Mouse (Mus musculus) limb, embryonic 13.5 days (tissue): ENCODE data around the gene Ccdc65. TPM values are rescaled to one million over a fixed set of nuclear protein-coding genes. Genes with fewer than 3 reads are reported as not detected.

Source experiments
- ATAC-seq: fragments of 200-750 bp; cut with Nextera tagmentation; 2 replicates; pipeline ENCODE4 v1.8.0; 2017; ENCODE audit warnings: low read depth, moderate number of reproducible peaks, moderate TSS enrichment; ENCODE audit not compliant: low FRiP score
- H3K27ac ChIP-seq: fragments of 300-500 bp; sonication (generic); 2 replicates; pipeline ENCODE4 v1.5.1; 2015; ENCODE audit warnings: inconsistent platforms, mild to moderate bottlenecking, moderate library complexity
- H3K27me3 ChIP-seq: fragments of 300-500 bp; sonication (generic); 2 replicates; pipeline ENCODE4 v1.6.1; 2015; ENCODE audit warnings: mild to moderate bottlenecking, inconsistent platforms
- H3K36me3 ChIP-seq: fragments of 300-500 bp; sonication (generic); 2 replicates; pipeline ENCODE4 v1.6.1; 2015; ENCODE audit warnings: inconsistent platforms, mild to moderate bottlenecking, moderate library complexity
- H3K4me1 ChIP-seq: fragments of 300-500 bp; sonication (generic); 2 replicates; pipeline ENCODE4 v1.6.1; 2015; ENCODE audit warnings: inconsistent platforms
- H3K4me2 ChIP-seq: fragments of 300-500 bp; sonication (generic); replicated peaks from 2 replicates; pipeline ENCODE4 v1.6.1; 2015; ENCODE audit warnings: inconsistent platforms, mild to moderate bottlenecking, moderate library complexity
- H3K4me3 ChIP-seq: fragments of 300-500 bp; sonication (generic); 2 replicates; pipeline ENCODE4 v1.5.1; 2015; ENCODE audit warnings: moderate library complexity, mild to moderate bottlenecking, inconsistent platforms
- H3K9ac ChIP-seq: fragments of 300-500 bp; sonication (generic); 2 replicates; pipeline ENCODE4 v1.6.1; 2015; ENCODE audit warnings: mild to moderate bottlenecking, inconsistent platforms
- H3K9me3 ChIP-seq: fragments of 300-500 bp; sonication (generic); 2 replicates; pipeline ENCODE4 v1.6.1; 2016; ENCODE audit warnings: inconsistent platforms
- WGBS: fragments of 180-500 bp; shearing (Covaris S2); methylation state at CpG from one replicate; pipeline ENCODE4 v1.1.7; 2015; 5-methylcytosine and 5-hydroxymethylcytosine counted together
- polyA plus RNA-seq: library from polyadenylated mRNA; unstranded; fragments of >200 nt; fragmentation: Nextera tagmentation; extraction: Ambion mirVana; gene quantifications from 2 replicates; pipeline ENCODE4 v1.2.1, GENCODE M21; 2015

The Ccdc65 gene
- 0.87 and 0.90 TPM in 2 replicates for polyA plus RNA-seq

DNA sequence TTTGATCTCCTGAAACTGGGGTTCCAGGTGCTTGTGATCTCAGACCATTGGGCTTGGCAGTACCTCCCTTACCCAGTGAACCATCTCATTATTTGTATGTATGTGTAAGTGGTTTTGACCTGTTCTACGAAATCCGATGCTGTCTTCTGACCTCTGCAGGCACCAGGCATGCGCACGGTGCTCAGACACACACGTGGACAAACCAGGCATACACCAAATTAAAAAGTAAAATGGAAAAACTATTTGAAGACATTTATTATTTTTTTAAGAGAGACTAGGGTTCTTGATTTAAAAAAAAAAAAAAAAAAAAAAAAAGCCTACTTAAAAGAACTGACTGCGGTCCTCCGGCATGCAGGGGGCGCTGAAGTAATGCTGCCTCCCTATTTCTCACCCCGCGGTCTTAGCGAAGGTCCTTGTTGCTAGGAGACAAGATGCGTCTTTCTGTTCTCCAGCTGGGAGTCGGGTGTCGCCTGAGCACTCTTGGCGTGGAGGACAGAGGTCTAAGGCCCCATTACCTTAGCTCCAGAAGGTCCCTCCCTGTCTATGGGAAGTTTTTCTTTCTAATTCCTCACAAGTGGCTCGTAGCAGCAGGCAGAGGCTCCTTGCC is at the start of gene Ccdc65:
Ccdc65 (plus strand) TSS at position 442 of the 607 bp plus-strand sequence.
- 18% methylated on average over 16 of the region's 16 CpGs for WGBS
- no peaks in the 10 kb centered on the region for H3K9me3 ChIP-seq
- no peaks in the 10 kb centered on the region for H3K36me3 ChIP-seq
- no peaks in the 10 kb centered on the region for H3K4me1 ChIP-seq
- peak within 1 kb of the TSS; percentile 68 for H3K4me2 ChIP-seq
- H3K4me3 ChIP-seq: peak within 1 kb of the TSS; percentile 44
- H3K27me3 ChIP-seq: peaks cover 39% of the 10 kb centered on the region
- H3K27ac ChIP-seq: no peak within 1 kb of the TSS
- peak within 1 kb of the TSS; percentile 48 for H3K9ac ChIP-seq
- no peak; the same call in 1 of the 2 replicates for ATAC-seq

DNA sequence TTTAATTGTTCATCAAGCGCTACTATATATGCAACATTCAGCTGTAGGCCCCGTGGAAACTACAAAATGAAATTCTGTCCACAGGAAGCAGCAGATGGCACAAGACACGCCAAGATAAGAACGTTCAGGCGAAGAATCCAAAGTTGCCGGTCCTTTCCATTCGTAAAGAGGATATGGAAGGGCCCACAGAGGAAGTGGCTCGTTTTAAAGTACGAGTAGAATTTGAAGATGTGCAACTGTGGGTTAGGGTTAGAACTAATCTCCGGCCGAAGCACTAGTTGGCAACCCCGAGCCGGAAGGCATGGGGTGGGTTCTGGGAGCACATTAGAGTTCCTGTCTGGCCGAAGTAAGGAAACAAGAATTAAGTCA is 45.8 kb upstream of the Ccdc65 start:
- Histone ChIP-seq H3K36me3 (peaks cover 34% of the 10 kb centered on the region), H3K4me1 (peaks cover 16% of the 10 kb centered on the region), H3K27me3 (no peaks in the 10 kb centered on the region), H3K9me3 (no peaks in the 10 kb centered on the region; the same call in 1 of the 2 replicates), H3K9ac (peak overlapping the region; percentile 95), H3K27ac (peak overlapping the region; percentile 88), H3K4me3 (peak overlapping the region; percentile 85), H3K4me2 (peak overlapping the region; percentile 78)
- no peak for ATAC-seq
- WGBS: 2% methylated on average over 14 of the region's 14 CpGs

DNA sequence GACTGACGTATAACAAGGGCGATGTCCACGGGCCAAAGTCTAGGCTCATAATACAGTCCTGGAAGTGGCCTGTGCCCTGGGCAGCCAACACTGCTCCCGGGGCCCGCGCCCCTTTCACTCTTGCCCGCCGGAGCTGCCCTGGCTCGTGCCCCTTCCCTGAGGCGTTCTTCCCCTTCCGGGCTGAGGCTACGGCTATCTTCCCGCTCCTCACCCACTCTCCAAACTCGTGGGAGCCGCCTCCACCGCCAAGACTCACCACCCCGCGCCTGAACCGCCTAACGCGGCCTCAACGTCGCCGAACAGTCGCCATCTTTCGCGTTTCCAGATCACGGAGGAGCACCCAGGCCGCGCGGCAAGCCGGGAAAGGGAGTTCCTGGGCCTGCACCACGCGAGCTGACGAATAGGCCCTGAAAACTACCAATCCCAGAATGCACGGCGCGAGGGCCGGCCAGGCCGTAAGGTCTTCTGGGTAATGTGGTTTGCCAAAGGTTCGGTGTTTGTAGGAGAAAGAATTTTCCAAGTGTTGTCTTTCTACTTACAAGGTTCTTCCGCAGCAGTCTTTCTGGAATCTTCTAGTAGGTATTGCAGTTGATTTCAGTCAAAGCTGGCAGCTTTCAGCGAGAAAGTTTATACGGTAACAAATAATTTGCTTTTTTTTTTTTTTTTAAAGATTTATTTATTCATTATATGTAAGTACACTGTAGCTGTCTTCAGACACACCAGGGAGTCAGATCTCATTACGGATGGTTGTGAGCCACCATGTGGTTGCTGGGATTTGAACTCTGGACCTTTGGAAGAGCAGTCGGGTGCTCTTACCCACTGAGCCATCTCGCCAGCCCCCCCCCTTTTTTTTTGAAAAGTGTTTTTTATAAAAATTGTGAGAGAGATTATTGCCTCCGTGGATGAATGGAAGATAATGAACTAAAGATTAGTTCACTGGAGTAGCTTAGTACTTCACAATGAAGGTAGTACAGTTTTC is 45.2 kb upstream of the Ccdc65 start, which contains the start of gene Ddx23:
Ddx23 (minus strand) TSS at position 328 of the 979 bp plus-strand sequence.
- Histone ChIP-seq H3K9ac (peak within 1 kb of the TSS; percentile 95), H3K36me3 (peaks cover 27% of the 10 kb centered on the region), H3K9me3 (no peaks in the 10 kb centered on the region), H3K4me2 (peak within 1 kb of the TSS; percentile 78), H3K27me3 (no peaks in the 10 kb centered on the region), H3K27ac (peak within 1 kb of the TSS; percentile 88), H3K4me1 (peaks cover 16% of the 10 kb centered on the region), H3K4me3 (peak within 1 kb of the TSS; percentile 85)
- WGBS: 4% methylated on average over 48 of the region's 48 CpGs
- ATAC-seq: peak; percentile 95

DNA sequence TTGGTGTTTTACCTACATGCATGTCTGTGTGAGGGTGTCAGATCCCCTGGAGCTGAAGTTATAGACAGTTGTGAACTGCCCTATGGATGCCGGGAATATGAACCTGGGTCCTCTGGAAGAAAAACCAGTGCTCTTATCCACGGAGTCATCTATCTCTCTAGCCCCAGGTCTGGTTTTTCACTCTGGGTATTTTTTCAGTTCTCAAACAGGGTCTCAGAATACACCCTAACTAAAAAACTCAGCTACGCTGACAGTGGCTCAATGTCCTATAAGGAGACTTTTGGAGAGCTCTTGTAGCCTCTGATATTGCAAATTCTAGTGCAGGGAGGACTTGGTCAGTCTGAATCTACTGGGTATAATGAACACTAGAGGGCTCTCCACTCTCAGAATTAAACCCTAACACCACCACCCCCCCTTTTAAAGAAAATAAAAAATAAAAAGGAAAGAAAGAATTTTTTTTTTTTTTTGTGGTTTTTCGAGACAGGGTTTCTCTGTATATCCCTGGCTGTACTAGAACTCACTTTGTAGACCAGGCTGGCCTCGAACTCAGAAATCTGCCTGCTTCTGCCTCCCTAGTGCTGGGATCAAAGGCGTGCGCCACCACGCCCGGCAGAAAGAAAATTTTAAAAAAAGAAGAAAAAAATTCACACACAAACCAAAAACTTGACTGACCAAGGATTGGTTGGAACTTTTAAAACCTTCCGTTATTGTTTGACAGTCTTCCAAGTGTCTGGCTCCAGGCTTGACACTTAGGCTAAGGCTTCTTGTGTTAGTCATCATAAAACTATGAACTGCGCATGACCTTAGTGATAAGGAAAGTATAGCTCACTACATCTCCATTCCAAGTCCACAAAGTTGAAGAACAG is 43.7 kb upstream of the Ccdc65 start:
- Histone ChIP-seq H3K27me3 (no peaks in the 10 kb centered on the region), H3K27ac (no peak overlapping the region), H3K4me2 (no peak overlapping the region), H3K4me1 (peaks cover 16% of the 10 kb centered on the region), H3K4me3 (no peak overlapping the region), H3K9me3 (no peaks in the 10 kb centered on the region), H3K9ac (no peak overlapping the region), H3K36me3 (peaks cover 13% of the 10 kb centered on the region)
- no peak for ATAC-seq
- WGBS: 75% methylated on average over 11 of the region's 11 CpGs

DNA sequence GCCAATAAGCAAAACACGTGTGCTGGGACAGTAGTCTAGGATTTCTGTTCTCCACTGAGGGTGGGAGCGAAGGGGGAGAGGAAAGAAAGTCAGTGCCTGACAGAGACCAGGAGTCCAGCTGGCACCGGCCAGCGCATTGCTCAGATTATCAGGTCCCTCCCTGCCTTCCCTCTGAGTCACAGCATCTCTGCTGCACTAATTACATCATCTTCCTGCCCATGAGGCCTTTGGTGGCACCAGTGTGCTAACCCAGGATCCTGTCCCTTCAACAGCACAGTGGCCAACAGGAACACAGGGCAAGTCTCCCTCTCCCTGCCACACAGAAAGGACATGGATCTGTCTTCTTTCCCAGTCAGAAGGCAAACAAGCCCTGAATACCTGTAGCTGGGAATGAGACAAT is 35.4 kb upstream of the Ccdc65 start:
- Histone ChIP-seq H3K9me3 (no peaks in the 10 kb centered on the region), H3K4me3 (no peak overlapping the region), H3K27ac (no peak overlapping the region), H3K36me3 (no peaks in the 10 kb centered on the region), H3K27me3 (peaks cover 58% of the 10 kb centered on the region), H3K4me2 (no peak overlapping the region), H3K4me1 (peaks cover 35% of the 10 kb centered on the region), H3K9ac (no peak overlapping the region)
- no peak for ATAC-seq
- WGBS: 73% methylated on average over 4 of the region's 4 CpGs

DNA sequence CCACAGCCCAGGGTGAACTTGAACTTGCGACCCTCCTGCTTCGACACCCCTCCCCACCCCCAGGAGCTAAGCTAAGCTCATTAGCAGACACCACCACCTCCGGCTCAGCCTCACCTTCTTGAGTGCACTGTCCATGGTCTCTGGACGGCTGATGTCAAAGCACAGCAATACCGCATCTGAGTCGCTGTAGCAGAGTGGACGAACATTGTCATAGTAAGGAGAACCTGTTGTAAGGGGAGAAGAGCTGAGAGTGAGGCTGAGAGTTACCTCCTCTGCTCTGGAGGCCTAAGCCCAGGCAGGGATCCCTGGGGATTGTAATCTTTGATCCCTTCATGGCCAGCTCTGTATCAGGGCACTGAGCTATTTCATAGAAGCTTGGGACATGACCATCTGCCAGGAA is 34.3 kb upstream of the Ccdc65 start:
- Histone ChIP-seq H3K4me2 (no peak overlapping the region), H3K9me3 (no peaks in the 10 kb centered on the region), H3K36me3 (no peaks in the 10 kb centered on the region), H3K9ac (no peak overlapping the region), H3K27me3 (peaks cover 69% of the 10 kb centered on the region), H3K4me1 (peaks cover 36% of the 10 kb centered on the region), H3K27ac (no peak overlapping the region), H3K4me3 (no peak overlapping the region)
- 74% methylated on average over 7 of the region's 7 CpGs for WGBS
- no peak for ATAC-seq

DNA sequence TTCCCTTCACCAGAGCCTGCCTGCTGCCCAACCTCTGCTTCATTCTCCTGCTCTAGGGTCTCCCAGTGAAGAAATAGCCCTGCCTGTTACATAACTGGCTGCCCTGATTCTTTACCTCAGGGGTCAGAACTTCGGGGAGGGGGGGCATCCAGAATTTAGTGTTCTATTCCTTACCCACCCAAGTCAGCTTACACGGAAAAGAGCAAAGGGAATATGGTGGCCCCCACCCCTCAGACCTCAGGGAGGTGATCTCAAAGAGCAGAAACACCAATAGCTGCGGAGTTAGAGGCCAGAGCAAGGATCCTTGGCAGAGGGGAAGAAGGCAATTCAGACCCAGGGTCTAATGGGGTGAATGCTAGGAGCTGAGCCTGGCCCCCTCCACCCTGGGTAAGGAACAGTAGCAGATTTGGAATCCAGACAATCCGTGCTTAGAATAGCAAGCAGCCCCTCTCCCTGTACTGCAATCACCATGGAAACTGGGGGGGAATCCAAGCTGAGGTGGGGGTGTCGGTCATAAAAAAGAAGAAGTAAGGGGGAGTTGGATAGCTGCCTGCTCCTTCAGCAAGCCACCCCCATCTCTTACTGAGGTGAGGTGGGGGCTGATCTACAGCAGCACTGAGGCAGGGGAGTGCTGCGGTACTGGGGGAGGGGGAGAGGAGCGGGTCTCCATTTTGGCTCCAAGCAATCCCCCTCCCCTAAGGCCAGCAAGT is 33.6 kb upstream of the Ccdc65 start:
- H3K9me3 ChIP-seq: no peaks in the 10 kb centered on the region
- peaks cover 76% of the 10 kb centered on the region for H3K27me3 ChIP-seq
- H3K36me3 ChIP-seq: no peaks in the 10 kb centered on the region
- WGBS: 24% methylated on average over 7 of the region's 7 CpGs
- peaks cover 36% of the 10 kb centered on the region for H3K4me1 ChIP-seq
- peak overlapping the region; percentile 5; the same call in 1 of the 2 replicates for H3K4me3 ChIP-seq
- H3K27ac ChIP-seq: no peak overlapping the region
- H3K9ac ChIP-seq: no peak overlapping the region
- H3K4me2 ChIP-seq: peak overlapping the region; percentile 72; the same call in 1 of the 2 replicates
- no peak for ATAC-seq

DNA sequence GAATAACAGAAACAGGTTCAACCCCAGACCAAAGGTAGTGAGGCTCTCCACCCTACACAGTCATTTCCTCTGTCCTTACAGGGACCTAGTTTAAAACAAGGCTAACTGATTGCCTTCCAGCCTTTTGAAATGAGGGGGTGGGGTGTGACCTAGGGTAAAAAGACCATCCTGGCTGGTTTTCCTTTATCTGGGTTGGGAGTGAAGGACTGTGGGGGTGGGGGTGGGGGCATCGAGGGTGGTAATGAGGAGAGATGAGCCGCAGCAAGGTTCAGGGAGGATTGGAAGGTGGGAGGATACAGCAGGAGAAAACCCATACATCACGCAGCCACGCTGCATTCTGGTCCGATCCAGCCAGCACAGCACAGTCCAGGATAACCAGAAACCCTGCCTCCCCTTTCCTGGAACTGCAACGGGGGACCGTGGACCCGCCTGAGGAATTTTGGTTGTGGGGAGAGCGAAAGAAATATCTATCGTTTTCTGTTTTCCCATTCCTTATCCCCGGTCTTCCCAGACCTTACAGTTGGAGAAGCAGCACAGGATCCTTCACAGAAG is 32.9 kb upstream of the Ccdc65 start:
- H3K27me3 ChIP-seq: peaks cover 81% of the 10 kb centered on the region
- H3K4me3 ChIP-seq: peak overlapping the region; percentile 41; the same call in 1 of the 2 replicates
- 0 out of 2 replicates have a peak overlapping the region, but pooled peaks have one; percentile 8 for H3K9ac ChIP-seq

DNA sequence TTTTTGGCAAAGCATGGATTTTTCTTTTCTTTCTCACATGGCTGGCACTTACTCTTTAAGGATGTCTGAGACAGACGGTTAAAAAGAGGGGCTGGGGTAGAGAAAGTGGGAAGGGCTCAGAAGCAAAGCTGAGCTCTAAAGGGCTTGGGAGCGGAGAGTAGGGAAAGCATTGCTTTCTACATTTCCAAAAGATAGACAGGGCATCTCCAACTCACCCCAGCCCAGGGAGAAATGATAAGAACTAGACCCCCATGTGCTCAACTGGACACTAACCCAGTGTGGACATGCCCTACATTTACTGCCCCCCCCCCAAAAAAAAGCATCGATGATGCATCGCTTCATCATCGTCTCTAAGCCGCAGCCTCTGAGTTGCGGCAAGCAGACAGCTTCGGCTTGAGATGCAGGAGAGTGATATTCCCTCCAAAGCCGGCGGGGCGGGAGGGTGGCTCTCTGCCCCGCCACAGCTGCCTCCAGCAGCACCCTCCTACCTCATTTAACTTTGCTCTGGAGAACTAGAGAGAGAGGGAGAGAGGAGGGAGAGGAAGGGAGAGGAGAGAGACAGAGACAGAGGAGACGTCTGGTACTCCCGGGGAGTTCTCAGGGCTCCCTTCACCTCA is 32.3 kb upstream of the Ccdc65 start:
- Histone ChIP-seq H3K27me3 (peaks cover 75% of the 10 kb centered on the region), H3K27ac (no peak overlapping the region), H3K9ac (peak overlapping the region; percentile 48; the same call in 1 of the 2 replicates), H3K9me3 (no peaks in the 10 kb centered on the region), H3K4me3 (peak overlapping the region; percentile 41), H3K4me2 (peak overlapping the region; percentile 72), H3K4me1 (peaks cover 36% of the 10 kb centered on the region), H3K36me3 (no peaks in the 10 kb centered on the region)
- 8% methylated on average over 14 of the region's 14 CpGs for WGBS
- ATAC-seq: no peak

More for the DNA sequence above, 32.9 kb upstream of the Ccdc65 start:
- no peak for ATAC-seq
- Histone ChIP-seq H3K9me3 (no peaks in the 10 kb centered on the region), H3K4me1 (peaks cover 36% of the 10 kb centered on the region), H3K4me2 (peak overlapping the region; percentile 72), H3K36me3 (no peaks in the 10 kb centered on the region), H3K27ac (no peak overlapping the region)
- 19% methylated on average over 11 of the region's 11 CpGs for WGBS

DNA sequence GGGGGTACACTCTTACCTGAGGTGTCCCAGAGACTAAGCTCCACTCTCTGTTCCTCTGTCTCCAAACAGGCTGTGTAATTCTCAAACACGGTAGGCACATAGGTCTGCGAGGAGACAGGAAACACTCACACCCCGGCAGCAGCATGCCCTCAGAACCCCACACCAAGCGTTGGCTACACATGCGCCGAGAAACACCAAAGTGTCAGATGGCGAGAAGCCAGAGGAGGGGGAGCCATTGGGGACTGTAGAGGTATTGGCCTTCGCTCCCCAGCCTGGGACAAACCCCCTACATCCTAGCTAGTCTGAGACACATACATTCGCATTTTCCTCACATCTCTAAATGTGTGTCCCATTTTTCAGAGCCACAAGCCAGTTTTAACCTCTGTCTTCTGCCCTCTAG is 31.5 kb upstream of the Ccdc65 start:
- Histone ChIP-seq H3K27ac (no peak overlapping the region), H3K9me3 (no peaks in the 10 kb centered on the region), H3K4me1 (peaks cover 36% of the 10 kb centered on the region), H3K9ac (no peak overlapping the region), H3K4me3 (peak overlapping the region; percentile 41), H3K36me3 (no peaks in the 10 kb centered on the region), H3K27me3 (peaks cover 78% of the 10 kb centered on the region), H3K4me2 (peak overlapping the region; percentile 72)
- WGBS: 2% methylated on average over 9 of the region's 9 CpGs
- ATAC-seq: no peak
